Mouse (Mus musculus) lung, adult 2 months (tissue): ENCODE results near the gene Tgfbr2. TPM values are rescaled to one million over a fixed set of nuclear protein-coding genes. Genes with fewer than 3 reads are reported as not detected.
A peak's percentile ranks its signal among the peaks of the same experiment; 100 is the strongest.
"Not testable (repeated sequence)": the region's sequence is repeated elsewhere in the genome, so short reads cannot be mapped to it uniquely, and the experiment has no call there.

Experiments used
- DNase-seq: peaks from one replicate; pipeline ENCODE4 v3.0.0; 2022
- H3K4me1 ChIP-seq: fragments of 200-500 bp; 2 replicates; pipeline ENCODE4 v1.6.1; 2011; ENCODE audit warnings: low read length; ENCODE audit not compliant: control insufficient read depth, insufficient read depth
- H3K4me3 ChIP-seq: fragments of 200-500 bp; replicated peaks from 2 replicates; pipeline ENCODE3; 2011; ENCODE audit warnings: low read depth, mild to moderate bottlenecking, control low read depth, low read length; ENCODE audit errors: extremely low read depth
- CTCF ChIP-seq: fragments of 200-500 bp; IDR thresholded peaks from 2 replicates; pipeline ENCODE4 v1.5.1; 2011; ENCODE audit warnings: mild to moderate bottlenecking, low read length, control low read depth; ENCODE audit not compliant: insufficient read depth
- POLR2A ChIP-seq: fragments of 200-500 bp; IDR thresholded peaks from 2 replicates; pipeline ENCODE4 v1.6.1; 2011; ENCODE audit warnings: low read depth, mild to moderate bottlenecking, control low read depth, low read length, borderline replicate concordance; ENCODE audit errors: extremely low read depth
- WGBS: fragments of 180-500 bp; shearing (Covaris S2); methylation state at CpG from one replicate; pipeline ENCODE4 v1.1.7; 2018; 5-methylcytosine and 5-hydroxymethylcytosine counted together
- polyA plus RNA-seq: library from polyadenylated mRNA; depleted of rRNA; stranded (reverse); fragments of >200 nt; gene quantifications from 2 replicates; pipeline ENCODE4 v1.2.3, GENCODE M21; 2012

Tgfbr2 gene
- polyA plus RNA-seq, 1 experiment = 146 TPM

- DNase-seq = no peak
- H3K4me1 ChIP-seq = peaks cover 2% of the 10 kb centered on the region
- H3K4me3 ChIP-seq = no peak overlapping the region
- WGBS = 92% methylated on average over 17 of the region's 17 CpGs
- no peak for TF ChIP-seq POLR2A
Observed at GRCm38 (mm10) chr9:116064774-116065173, 110.4 kb downstream of the Tgfbr2 start.

- DNase-seq = no peak
- H3K4me1 ChIP-seq = no peaks in the 10 kb centered on the region
- WGBS = 11% methylated on average over 4 of the region's 4 CpGs
- peak; percentile 71 for TF ChIP-seq CTCF
- TF ChIP-seq POLR2A = no peak
- no peak overlapping the region for H3K4me3 ChIP-seq
Observed at GRCm38 (mm10) chr9:116060691-116061090, 114.5 kb downstream of the Tgfbr2 start.

- TF ChIP-seq POLR2A (no peak), CTCF (peak; percentile 42)
- Histone ChIP-seq H3K4me1 (no peaks in the 10 kb centered on the region), H3K4me3 (no peak overlapping the region)
- WGBS = 25% methylated on average over 4 of the region's 4 CpGs
- no peak for DNase-seq
Observed at GRCm38 (mm10) chr9:116059156-116059555, 116.0 kb downstream of the Tgfbr2 start.

DNA sequence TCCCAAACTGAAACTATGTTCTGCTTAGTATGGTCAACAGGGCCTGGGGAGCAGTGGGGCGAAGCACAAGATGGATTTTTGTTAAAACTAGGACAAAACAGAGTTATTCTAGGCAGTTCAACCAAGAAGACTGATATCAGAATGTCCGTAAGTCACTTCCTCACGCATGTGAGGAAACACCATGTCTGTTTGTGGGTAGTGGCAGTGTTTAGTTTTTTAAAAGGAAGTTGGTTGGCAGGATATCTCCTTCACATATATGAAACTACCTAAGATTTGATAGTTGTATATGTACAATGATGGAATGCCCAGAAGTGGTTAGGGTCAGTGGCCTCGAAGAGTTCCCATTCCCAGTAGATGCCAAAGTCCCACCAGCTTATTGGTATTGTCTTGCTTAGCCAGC, 116.7 kb downstream of the Tgfbr2 start:
- Histone ChIP-seq H3K4me3 (no peak overlapping the region), H3K4me1 (no peaks in the 10 kb centered on the region)
- TF ChIP-seq CTCF (no peak), POLR2A (no peak)
- DNase-seq = no peak
- WGBS = 58% methylated on average over 4 of the region's 4 CpGs

DNA sequence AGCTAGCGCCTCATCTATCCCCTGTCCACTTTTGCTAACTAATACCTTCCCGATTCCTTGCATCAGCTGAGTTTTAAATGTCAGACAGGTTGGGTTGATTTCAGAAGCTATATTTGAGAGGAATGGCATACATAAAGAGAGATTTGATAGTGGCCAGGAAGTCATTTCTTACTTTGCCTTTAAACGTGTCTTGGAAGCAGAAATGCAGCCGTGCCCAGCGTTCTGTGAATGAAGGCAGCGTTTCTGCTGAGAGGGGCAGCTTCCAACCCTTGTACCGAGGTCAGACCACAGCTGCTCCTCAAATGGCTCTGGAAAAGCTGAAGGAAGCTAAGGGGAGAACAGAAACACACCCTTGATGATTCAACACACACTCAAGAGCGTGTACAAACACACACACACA, 121.2 kb downstream of the Tgfbr2 start:
- no peak for TF ChIP-seq POLR2A
- no peak for TF ChIP-seq CTCF
- WGBS = 48% methylated on average over 8 of the region's 8 CpGs
- DNase-seq = no peak
- Histone ChIP-seq H3K4me3 (no peak overlapping the region), H3K4me1 (no peaks in the 10 kb centered on the region)

- Histone ChIP-seq H3K4me3 (no peak overlapping the region), H3K4me1 (no peaks in the 10 kb centered on the region)
- DNase-seq = no peak
- TF ChIP-seq CTCF (no peak), POLR2A (no peak)
- WGBS = 58% methylated on average over 1 of the region's 1 CpGs
Observed at GRCm38 (mm10) chr9:116049985-116050384, 125.2 kb downstream of the Tgfbr2 start.

DNA sequence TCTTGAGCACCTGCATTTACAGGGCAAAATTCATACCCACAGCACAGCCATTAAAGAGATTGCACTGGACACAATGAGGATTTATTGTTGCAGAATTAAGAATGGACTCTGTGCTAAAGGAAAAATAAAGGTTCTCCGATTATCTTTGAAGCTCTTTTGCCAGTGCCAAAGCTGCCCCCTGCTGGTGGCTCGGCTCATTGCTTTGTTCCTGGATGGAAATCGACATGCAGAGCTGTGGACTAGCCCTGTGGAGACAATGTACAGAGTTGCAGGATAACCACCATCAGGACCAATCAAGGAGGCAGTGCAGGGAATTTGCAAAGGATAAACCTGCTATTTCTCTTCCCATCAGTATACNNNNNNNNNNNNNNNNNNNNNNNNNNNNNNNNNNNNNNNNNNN, 133.4 kb downstream of the Tgfbr2 start:
- Histone ChIP-seq H3K4me3 (no peak overlapping the region), H3K4me1 (no peaks in the 10 kb centered on the region)
- peak; percentile 69 for DNase-seq
- TF ChIP-seq POLR2A (no peak), CTCF (peak; percentile 91)
- 8% methylated on average over 3 of the region's 3 CpGs for WGBS

GRCm38 (mm10) chr9:116041369-116041768, 133.8 kb downstream of the Tgfbr2 start:
- H3K4me1 ChIP-seq = no peaks in the 10 kb centered on the region

GRCm38 (mm10) chr9:116040852-116041251, 134.3 kb downstream of the Tgfbr2 start:
- DNase-seq, H3K4me3 ChIP-seq, H3K4me1 ChIP-seq: not testable (repeated sequence)
- 91% methylated on average over 14 of the region's 14 CpGs for WGBS

More at GRCm38 (mm10) chr9:116041369-116041768, 133.8 kb downstream of the Tgfbr2 start:
- DNase-seq = no peak
- no peak for TF ChIP-seq POLR2A
- no peak for TF ChIP-seq CTCF
- WGBS = 74% methylated on average over 4 of the region's 4 CpGs
- H3K4me3 ChIP-seq = no peak overlapping the region

- WGBS = 74% methylated on average over 4 of the region's 4 CpGs
- TF ChIP-seq POLR2A (no peak), CTCF (no peak)
- DNase-seq = no peak
- H3K4me1 ChIP-seq = no peaks in the 10 kb centered on the region
- H3K4me3 ChIP-seq = no peak overlapping the region
Observed at GRCm38 (mm10) chr9:116039981-116040380, 135.2 kb downstream of the Tgfbr2 start.

- TF ChIP-seq POLR2A (no peak), CTCF (no peak)
- no peak for DNase-seq
- 64% methylated on average over 6 of the region's 6 CpGs for WGBS
- no peaks in the 10 kb centered on the region for H3K4me1 ChIP-seq
- no peak overlapping the region for H3K4me3 ChIP-seq
Observed at GRCm38 (mm10) chr9:116038275-116038674, 136.9 kb downstream of the Tgfbr2 start.
